Mouse (Mus musculus): ENCODE measurements around the gene Ttc13. TPM values are rescaled to one million over a fixed set of nuclear protein-coding genes. Genes with fewer than 3 reads are reported as not detected.
A peak's percentile ranks its signal among the peaks of the same experiment; 100 is the strongest.

Ttc13 gene
- total RNA-seq, 2 experiments from 2014 or later = 49.9 to 52.3 TPM

- no peak for ATAC-seq (replicated peaks; ENCODE audit: poor library complexity)
These were observed 17.4 kb downstream of the Ttc13 start for GRCm38 (mm10) chr8:124704376-124704775.

- ATAC-seq (replicated peaks; ENCODE audit: poor library complexity) = no peak
These were observed 18.3 kb downstream of the Ttc13 start for GRCm38 (mm10) chr8:124703526-124703925.

DNA sequence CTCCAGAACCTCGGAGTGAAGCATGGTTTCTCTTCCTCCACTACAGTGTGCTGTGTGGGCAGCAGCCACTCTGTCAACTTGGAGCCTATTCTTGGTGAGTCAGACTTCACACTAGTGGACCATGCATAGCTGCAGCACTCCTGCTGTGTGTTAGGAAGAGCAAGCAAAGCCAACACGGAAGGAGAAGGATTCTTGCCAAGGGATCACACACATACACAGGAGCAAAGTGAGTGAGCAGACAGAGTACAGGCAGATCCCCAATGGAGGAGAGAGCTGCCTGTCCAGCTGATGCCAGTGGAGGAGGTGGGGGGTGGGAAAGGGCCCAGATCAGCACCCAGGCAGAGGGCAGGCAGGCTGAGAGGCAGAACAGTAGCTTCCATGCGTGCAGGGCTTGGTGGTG lies 19.6 kb downstream of the Ttc13 start:
- ATAC-seq (replicated peaks; ENCODE audit: poor library complexity) = no peak

DNA sequence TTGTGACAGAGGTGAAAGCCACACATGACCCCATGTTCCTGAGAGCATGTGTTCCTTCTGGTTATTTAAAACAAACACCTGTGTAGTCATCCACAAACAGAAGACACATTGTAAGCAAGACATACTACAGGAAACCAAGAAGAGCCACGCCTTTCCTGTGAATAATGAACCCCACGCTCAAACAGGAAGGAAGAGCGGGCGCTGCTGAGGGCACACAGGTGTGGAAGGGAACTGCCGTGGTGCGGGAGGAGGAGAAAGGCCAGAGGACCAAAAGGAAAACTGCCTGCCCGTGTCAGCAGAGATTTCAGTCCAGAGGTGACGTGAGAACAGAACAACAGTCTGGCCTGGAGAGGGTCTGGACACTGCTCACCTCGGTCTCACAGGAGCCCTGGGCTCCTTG lies 20.8 kb downstream of the Ttc13 start:
- peak; percentile 31; the same call in 1 of the 2 replicates for ATAC-seq (replicated peaks; ENCODE audit: poor library complexity)

DNA sequence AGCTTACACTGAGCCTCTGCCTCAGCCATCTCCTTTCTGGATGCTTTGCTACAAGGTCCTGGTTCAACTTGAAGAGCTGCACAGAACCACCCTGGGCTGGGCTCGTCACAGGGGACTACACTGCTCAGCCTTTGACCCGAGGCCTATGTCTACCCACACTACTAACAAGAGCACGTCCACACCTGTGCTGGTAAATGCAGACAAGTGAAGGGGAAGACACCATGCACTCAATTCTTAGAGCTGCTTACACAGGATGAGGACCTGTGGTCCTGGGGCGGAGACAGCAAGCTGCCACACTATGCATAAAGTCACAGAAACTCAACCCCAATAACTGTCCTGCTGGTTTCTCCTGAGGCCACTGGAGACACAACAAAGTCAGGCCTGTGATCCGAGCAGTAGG lies 21.5 kb downstream of the Ttc13 start:
- no peak for ATAC-seq (replicated peaks; ENCODE audit: poor library complexity)

GRCm38 (mm10) chr8:124695424-124696100 lies 26.2 kb downstream of the Ttc13 start:
- no peak for ATAC-seq (replicated peaks; ENCODE audit: poor library complexity)

DNA sequence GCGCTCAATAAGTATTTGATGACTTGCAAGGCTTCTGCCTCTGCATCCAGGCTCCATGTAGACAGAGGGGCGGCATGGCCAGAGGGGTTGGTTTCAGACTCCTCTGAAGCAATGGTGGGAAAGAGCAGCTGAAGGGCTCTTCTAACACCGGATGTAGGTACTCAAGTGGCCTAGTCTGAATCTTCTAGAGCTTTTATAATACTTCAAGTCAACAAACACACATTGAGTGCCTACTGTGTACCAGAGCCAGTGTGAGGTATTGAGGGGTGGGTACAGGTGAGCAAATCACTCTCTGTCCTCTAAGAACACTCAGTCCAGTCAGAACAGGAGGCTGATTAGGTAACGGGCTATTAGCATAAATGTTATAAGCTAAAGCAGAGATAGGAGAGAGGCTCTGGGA lies 30.1 kb downstream of the Ttc13 start:
- no peak for ATAC-seq (replicated peaks; ENCODE audit: poor library complexity)

DNA sequence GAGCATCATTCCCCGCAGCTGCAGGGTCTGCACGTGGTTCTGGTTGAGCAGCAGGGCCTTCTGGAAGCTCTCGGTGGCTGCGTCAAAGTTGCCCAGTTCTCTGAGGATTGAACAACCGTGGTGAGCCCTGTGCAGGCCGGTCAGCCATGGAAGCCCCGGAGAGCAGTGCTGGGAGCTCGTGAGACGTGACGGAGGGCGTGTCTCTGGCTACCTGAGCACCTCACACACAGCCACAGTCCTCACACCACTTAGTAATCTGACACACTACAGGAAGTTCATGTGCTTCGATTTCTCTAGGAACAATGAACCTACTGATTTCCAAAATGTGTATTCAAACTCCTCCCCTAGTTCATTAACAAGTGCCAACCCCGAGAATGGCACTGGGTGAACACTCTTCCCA lies 32.9 kb downstream of the Ttc13 start:
- ATAC-seq (replicated peaks; ENCODE audit: poor library complexity) = no peak

DNA sequence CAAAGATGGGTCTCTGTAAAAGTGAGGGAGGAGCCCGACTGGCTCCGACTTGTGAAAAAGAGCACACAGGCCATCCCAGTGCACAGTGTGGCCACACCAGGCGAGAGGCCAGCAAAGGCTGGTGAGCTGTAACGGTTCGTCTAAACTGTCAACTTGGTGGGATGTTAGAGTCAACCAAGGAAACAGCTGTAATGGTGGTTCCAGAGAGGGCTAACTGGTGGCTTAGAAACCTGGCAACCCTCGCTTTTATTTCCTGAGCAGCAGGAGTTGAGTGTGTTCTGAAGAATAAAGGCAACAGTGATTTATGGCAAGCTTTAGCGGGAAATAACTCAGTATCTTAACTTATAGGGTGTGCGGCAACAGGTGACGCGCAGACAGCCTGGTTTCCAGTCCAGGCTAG lies 39.6 kb downstream of the Ttc13 start:
- no peak; the same call in 1 of the 2 replicates for ATAC-seq (replicated peaks; ENCODE audit: poor library complexity)

DNA sequence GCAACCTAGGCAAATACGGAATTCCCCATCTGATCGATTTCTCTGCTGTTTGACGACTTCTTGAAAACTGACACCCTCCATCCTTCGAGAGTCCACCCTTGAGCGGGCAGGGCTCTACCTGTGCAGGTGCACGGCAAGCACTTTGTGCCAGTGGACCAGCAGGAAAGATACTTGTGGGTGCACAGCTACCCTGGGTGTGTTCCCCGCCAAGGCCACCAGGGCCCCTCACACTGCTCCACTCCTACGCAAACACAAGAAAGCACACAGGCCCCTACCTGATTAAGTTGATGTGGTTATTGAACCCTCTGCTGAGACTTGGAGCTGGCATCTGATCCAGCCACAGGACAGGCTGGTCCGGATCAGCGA lies 40.0 kb downstream of the Ttc13 start:
- ATAC-seq (replicated peaks; ENCODE audit: poor library complexity) = no peak

- ATAC-seq (replicated peaks; ENCODE audit: poor library complexity) = no peak
These were observed 40.5 kb downstream of the Ttc13 start for GRCm38 (mm10) chr8:124681077-124681791.

DNA sequence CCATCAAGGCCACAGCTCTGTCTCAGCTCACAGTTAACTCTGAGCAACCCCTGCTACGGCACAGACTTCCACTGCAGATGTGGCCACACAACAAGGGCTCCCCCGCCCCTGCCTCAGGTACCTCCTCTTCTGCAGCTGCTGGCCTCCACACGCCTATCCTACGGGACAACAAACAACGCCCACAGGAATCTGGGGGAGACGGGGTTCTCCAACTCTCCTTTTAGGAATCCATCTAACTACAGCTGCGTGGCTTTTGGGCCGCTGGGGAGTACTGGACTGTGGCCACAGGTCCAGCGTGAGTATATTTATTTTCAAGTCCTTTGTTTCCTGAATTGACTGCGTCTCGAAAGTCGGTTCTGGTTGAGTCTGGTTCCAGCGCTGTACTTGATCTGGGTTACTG lies 43.5 kb downstream of the Ttc13 start:
- ATAC-seq (replicated peaks; ENCODE audit: poor library complexity) = no peak

GRCm38 (mm10) chr8:124677486-124677885 lies 44.3 kb downstream of the Ttc13 start:
- peak; percentile 89 for ATAC-seq (replicated peaks; ENCODE audit: poor library complexity)

GRCm38 (mm10) chr8:124677078-124677477 lies 44.7 kb downstream of the Ttc13 start:
- no peak for ATAC-seq (replicated peaks; ENCODE audit: poor library complexity)

- ATAC-seq (replicated peaks; ENCODE audit: poor library complexity) = no peak
These were observed 45.1 kb downstream of the Ttc13 start for GRCm38 (mm10) chr8:124676661-124677060.

DNA sequence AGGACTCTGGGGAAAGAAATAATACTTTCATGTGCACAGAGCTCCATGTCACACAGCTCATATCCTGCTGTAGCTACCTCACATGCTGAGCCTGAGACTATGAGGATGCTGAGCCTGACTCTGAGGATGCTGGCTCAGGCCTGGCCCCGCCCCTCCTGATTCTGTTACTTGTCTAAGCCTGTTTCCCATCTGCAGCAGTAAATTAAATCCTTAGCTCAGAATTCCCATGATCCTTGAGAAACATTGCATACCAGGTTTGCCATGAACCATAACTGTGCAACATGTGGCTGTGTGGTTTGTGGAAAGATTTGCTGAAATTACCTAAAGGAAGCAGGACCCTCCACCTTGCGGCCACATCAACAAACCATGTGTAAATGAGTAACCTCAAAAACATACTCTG lies 49.4 kb downstream of the Ttc13 start:
- ATAC-seq (replicated peaks; ENCODE audit: poor library complexity) = no peak

GRCm38 (mm10) chr8:124668798-124669197 lies 53.0 kb downstream of the Ttc13 start:
- ATAC-seq (replicated peaks; ENCODE audit: poor library complexity) = no peak

DNA sequence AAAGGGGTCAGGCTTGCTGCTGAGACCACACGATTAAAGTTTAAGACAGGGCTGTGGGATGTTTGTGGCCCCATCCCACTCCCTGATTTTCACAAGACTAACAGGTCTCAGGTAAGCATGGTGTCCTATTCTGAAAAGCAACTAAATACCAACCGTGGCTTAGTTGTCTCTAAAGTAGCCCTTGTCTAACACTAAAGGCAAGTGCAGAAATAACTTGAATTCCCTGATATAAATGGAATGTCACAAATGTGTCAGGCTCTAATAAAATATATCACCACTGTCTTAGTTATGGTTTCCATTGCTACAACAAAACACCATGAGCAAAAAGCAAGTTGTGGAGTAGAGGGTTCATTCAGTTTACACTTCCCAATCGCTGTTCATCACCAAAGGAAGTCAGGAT lies 57.4 kb downstream of the Ttc13 start:
- ATAC-seq (replicated peaks; ENCODE audit: poor library complexity) = no peak

- no peak for ATAC-seq (replicated peaks; ENCODE audit: poor library complexity)
These were observed 57.9 kb downstream of the Ttc13 start for GRCm38 (mm10) chr8:124663874-124664230.

- ATAC-seq (replicated peaks; ENCODE audit: poor library complexity) = peak; percentile 81
These were observed 58.5 kb downstream of the Ttc13 start, which contains the start of gene 2310022B05Rik for GRCm38 (mm10) chr8:124663112-124663873. Gene 2310022B05Rik (minus strand): TSS chr8:124663369.

DNA sequence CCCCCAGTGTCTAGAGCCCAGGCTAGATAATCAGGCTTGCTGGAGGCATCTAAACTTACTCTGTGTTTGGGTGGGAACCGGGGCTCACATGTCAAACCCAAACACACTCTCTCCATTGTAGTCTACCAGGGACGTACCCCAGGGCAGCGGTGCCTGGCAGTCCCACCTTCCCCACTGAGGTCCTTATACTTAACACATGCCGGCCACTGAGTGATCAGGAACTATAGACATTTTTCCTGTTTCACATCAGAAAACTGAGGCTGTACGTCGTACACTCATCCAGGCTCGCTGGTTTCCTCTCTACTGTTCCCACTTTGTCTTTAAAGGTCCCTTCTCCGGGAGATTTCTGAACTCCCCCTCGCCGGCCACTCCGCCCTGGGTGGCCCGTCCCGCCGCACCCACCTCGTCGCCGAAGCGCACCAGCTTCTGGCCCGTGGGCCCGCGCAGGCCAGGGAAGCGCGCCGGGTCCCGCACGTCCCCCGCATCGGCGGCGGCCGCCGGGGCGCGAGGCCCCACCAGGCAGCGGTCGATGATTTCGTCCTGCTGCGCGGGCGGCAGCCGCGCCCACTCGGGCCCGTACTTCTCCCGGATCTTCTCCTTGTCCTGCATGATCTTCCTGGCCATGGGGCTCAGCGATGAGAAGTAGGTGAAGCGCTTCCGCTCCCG lies 59.2 kb downstream of the Ttc13 start:
- ATAC-seq (replicated peaks; ENCODE audit: poor library complexity) = no peak; the same call in 1 of the 2 replicates
